ENCODE assay signal across 18 mouse cellular contexts in genomic region chr16:95257266-95257894, GRCm38 (mm10). TPM values are rescaled to one million over a fixed set of nuclear protein-coding genes. Genes with fewer than 3 reads are reported as not detected.
DNase-seq lines count a peak whose midpoint lies in the region; ATAC-seq and TF ChIP-seq lines count a peak whose summit lies in the region.
"Had no signal": no experiment of that assay in that cellular context is flagged by ENCODE, and none has a peak within 500 bp of the region (broad histone marks: within the 10 kb centered on the region; RNA-seq: fewer than 3 reads in every experiment).

Kcnj15 (plus strand) TSS chr16:95257558.

- H3K9ac ChIP-seq in kidney, embryonic 15.5 days: no peak within 1 kb of the TSS
- peak within 1 kb of the TSS; percentile 41; the same call in 1 of the 2 replicates for H3K9ac ChIP-seq in lung, embryonic 16.5 days (ENCODE audit: low read length)
- H3K9ac ChIP-seq in stomach, embryonic 15.5 days: no peak within 1 kb of the TSS
- H3K9ac ChIP-seq: liver, embryonic 14.5 days had no signal

- H3K27me3 ChIP-seq in kidney, embryonic 15.5 days: peaks cover 8% of the 10 kb centered on the region; the same call in 1 of the 2 replicates
- H3K27me3 ChIP-seq in lung, embryonic 16.5 days (ENCODE audit: control insufficient read depth, insufficient read depth, low read depth, low read length): no peaks in the 10 kb centered on the region
- no peaks in the 10 kb centered on the region for H3K27me3 ChIP-seq in stomach, embryonic 15.5 days (replicated peaks)

- DNase-seq in kidney, adult 9 months: no peak
- DNase-seq in lung, adult 18-20 months: no peak
- DNase-seq in ovary, postnatal 36 days (ENCODE audit: low spot score): no peak
- DNase-seq: B cell, adult 2 months; cerebellum, adult 18-20 months; cerebellum, postnatal 25 days; embryo, embryonic 11 days; gastrocnemius, postnatal 14 days; midbrain, embryonic 14.5 days; thymus, postnatal 14 days had no signal

- no peaks in the 10 kb centered on the region for H3K9me3 ChIP-seq in kidney, embryonic 15.5 days (replicated peaks)
- no peaks in the 10 kb centered on the region for H3K9me3 ChIP-seq in lung, embryonic 16.5 days (ENCODE audit: control insufficient read depth, low read length)
- H3K9me3 ChIP-seq in stomach, embryonic 15.5 days: no peaks in the 10 kb centered on the region

- TF ChIP-seq CTCF in embryonic fibroblast, embryonic 13.5 days (IDR thresholded peaks at IDR 0.05; ENCODE audit: borderline replicate concordance, insufficient read depth, low read length): no peak

- H3K27ac ChIP-seq in kidney, embryonic 15.5 days: no peak within 1 kb of the TSS
- peak within 1 kb of the TSS; percentile 61 for H3K27ac ChIP-seq in lung, embryonic 16.5 days (ENCODE audit: low read length)
- no peak within 1 kb of the TSS for H3K27ac ChIP-seq in embryonic fibroblast, embryonic 13.5 days (ENCODE audit: insufficient read depth, low read length)
- peak within 1 kb of the TSS; percentile 52; the same call in 1 of the 2 replicates for H3K27ac ChIP-seq in stomach, embryonic 15.5 days
- H3K27ac ChIP-seq: liver, embryonic 14.5 days had no signal

- H3K4me1 ChIP-seq in kidney, embryonic 15.5 days: peaks cover 17% of the 10 kb centered on the region
- peaks cover 2% of the 10 kb centered on the region; the same call in 1 of the 2 replicates for H3K4me1 ChIP-seq in lung, embryonic 16.5 days (replicated peaks; ENCODE audit: control insufficient read depth, insufficient read depth, low read length)
- 0 out of 2 replicates have a peak, but pooled peaks cover 4% of the 10 kb centered on the region for H3K4me1 ChIP-seq in embryonic fibroblast, embryonic 13.5 days (ENCODE audit: control insufficient read depth, insufficient read depth, low read length)
- H3K4me1 ChIP-seq in stomach, embryonic 15.5 days: no peaks in the 10 kb centered on the region

- H3K4me3 ChIP-seq in kidney, embryonic 15.5 days (replicated peaks): no peak within 1 kb of the TSS
- H3K4me3 ChIP-seq in lung, embryonic 16.5 days (ENCODE audit: low read length): peak within 1 kb of the TSS; percentile 9
- H3K4me3 ChIP-seq in embryonic fibroblast, embryonic 13.5 days (ENCODE audit: insufficient read depth, low read length): no peak within 1 kb of the TSS
- H3K4me3 ChIP-seq in stomach, embryonic 15.5 days (replicated peaks): peak within 1 kb of the TSS; percentile 25
- H3K4me3 ChIP-seq: myocyte had no signal

- H3K4me2 ChIP-seq in kidney, embryonic 15.5 days: 0 out of 2 replicates have a peak within 1 kb of the TSS, but pooled peaks have one; percentile 4
- peak within 1 kb of the TSS; percentile 33 for H3K4me2 ChIP-seq in lung, embryonic 16.5 days (ENCODE audit: low read depth, low read length)
- H3K4me2 ChIP-seq in stomach, embryonic 15.5 days: peak within 1 kb of the TSS; percentile 1; the same call in 1 of the 2 replicates

- no peaks in the 10 kb centered on the region for H3K36me3 ChIP-seq in kidney, embryonic 15.5 days
- H3K36me3 ChIP-seq in lung, embryonic 16.5 days (ENCODE audit: control insufficient read depth, insufficient read depth, low read length): no peaks in the 10 kb centered on the region
- no peaks in the 10 kb centered on the region for H3K36me3 ChIP-seq in stomach, embryonic 15.5 days

- 32% methylated on average over 6 of the region's 6 CpGs for WGBS in kidney, embryonic 15.5 days
- 12% methylated on average over 6 of the region's 6 CpGs for WGBS in lung, embryonic 16.5 days
- WGBS in stomach, embryonic 15.5 days: 11% methylated on average over 6 of the region's 6 CpGs

- no peak for ATAC-seq in kidney, embryonic 15.5 days (replicated peaks; ENCODE audit: low FRiP score)
- ATAC-seq in lung, embryonic 16.5 days (ENCODE audit: low read depth): no peak
- ATAC-seq in stomach, embryonic 15.5 days (ENCODE audit: insufficient read depth, low FRiP score, low read depth): no peak
- no peak for ATAC-seq in frontal cortex, adult (ENCODE audit: low TSS enrichment)
- ATAC-seq: forebrain, embryonic 14.5 days had no signal

- TF ChIP-seq POLR2A in embryonic fibroblast, embryonic 13.5 days (IDR thresholded peaks at IDR 0.05; ENCODE audit: low read depth, low read length): no peak

RNA-seq across cellular contexts. Expression of gene Kcnj15, which starts in this region (rescaled TPM):
- 2.4 and 2.7 TPM in 2 replicates for polyA plus RNA-seq in kidney, embryonic 15.5 days (2015; fragmentation: Nextera tagmentation; extraction: Ambion mirVana)
- 4.0 and 4.3 TPM in 2 replicates for polyA plus RNA-seq in lung, embryonic 16.5 days (2015; fragmentation: Nextera tagmentation; extraction: Ambion mirVana)
- polyA plus RNA-seq in embryonic fibroblast, embryonic 13.5 days (2011; ENCODE audit: insufficient read length, low read depth, missing spikeins): 36.3 and 51.2 TPM in 2 replicates
- polyA plus RNA-seq in stomach, embryonic 15.5 days (2015; fragmentation: Nextera tagmentation; extraction: Ambion mirVana): 3.3 TPM in 2 replicates
- polyA plus RNA-seq: midbrain, embryonic 14.5 days had no signal

Comparison
In these comparisons a context has a peak if more than half of its experiments do, and no peak if none do; other contexts are left out.
1. H3K27ac ChIP-seq: peak in lung, embryonic 16.5 days (single experiment) and stomach, embryonic 15.5 days (single experiment); none in kidney, embryonic 15.5 days (single experiment) and embryonic fibroblast, embryonic 13.5 days (single experiment).
2. H3K4me3 ChIP-seq: peak in lung, embryonic 16.5 days (single experiment) and stomach, embryonic 15.5 days (single experiment); none in kidney, embryonic 15.5 days (single experiment) and embryonic fibroblast, embryonic 13.5 days (single experiment).
3. Peak in every context shown above with its lines, with median percentiles within 50 percentile points of each other: H3K4me2 ChIP-seq.